Mouse (Mus musculus) forebrain, embryonic 12.5 days (tissue): ENCODE measurements at regions not wholly inside any gene's neighbourhood (a gene's known extent, or its start where the extent isn't known, plus 50 kb on each side); places are given as distances from the start of the nearest gene placed in this dataset.

Experiments used
- ATAC-seq: fragments of 200-750 bp; cut with Nextera tagmentation; 2 replicates; pipeline ENCODE4 v1.8.0; 2017; ENCODE audit warnings: moderate TSS enrichment; ENCODE audit not compliant: low FRiP score
- H3K27ac ChIP-seq: fragments of 300-500 bp; sonication (generic); 2 replicates; pipeline ENCODE4 v1.5.1; 2016; ENCODE audit warnings: mild to moderate bottlenecking
- H3K27me3 ChIP-seq: fragments of 300-500 bp; sonication (generic); 2 replicates; pipeline ENCODE4 v1.6.1; 2016; ENCODE audit warnings: mild to moderate bottlenecking
- H3K36me3 ChIP-seq: fragments of 300-500 bp; sonication (generic); replicated peaks from 2 replicates; pipeline ENCODE4 v1.6.1; 2016; ENCODE audit warnings: mild to moderate bottlenecking
- H3K4me1 ChIP-seq: fragments of 300-500 bp; sonication (generic); 2 replicates; pipeline ENCODE4 v1.6.1; 2016
- H3K4me2 ChIP-seq: fragments of 300-500 bp; sonication (generic); 2 replicates; pipeline ENCODE4 v1.6.1; 2016; ENCODE audit warnings: mild to moderate bottlenecking, moderate library complexity
- H3K4me3 ChIP-seq: fragments of 300-500 bp; sonication (generic); replicated peaks from 2 replicates; pipeline ENCODE4 v1.5.1; 2016; ENCODE audit warnings: mild to moderate bottlenecking
- H3K9ac ChIP-seq: fragments of 300-500 bp; sonication (generic); 2 replicates; pipeline ENCODE4 v1.6.1; 2016; ENCODE audit warnings: mild to moderate bottlenecking
- H3K9me3 ChIP-seq: fragments of 300-500 bp; sonication (generic); 2 replicates; pipeline ENCODE4 v1.6.1; 2016
- WGBS: fragments of 180-500 bp; shearing (Covaris S2); methylation state at CpG from one replicate; pipeline ENCODE4 v1.1.7; 2016; 5-methylcytosine and 5-hydroxymethylcytosine counted together

GRCm38 (mm10) chr14:104937083-104937864 is 239.9 kb downstream of the Rbm26 start:
- Histone ChIP-seq H3K4me1 (no peaks in the 10 kb centered on the region), H3K4me2 (no peak overlapping the region), H3K27ac (no peak overlapping the region), H3K9ac (no peak overlapping the region), H3K27me3 (no peaks in the 10 kb centered on the region), H3K4me3 (no peak overlapping the region), H3K9me3 (no peaks in the 10 kb centered on the region), H3K36me3 (no peaks in the 10 kb centered on the region)
- 93% methylated on average over 10 of the region's 10 CpGs for WGBS
- no peak for ATAC-seq

- Histone ChIP-seq H3K36me3 (no peaks in the 10 kb centered on the region), H3K9me3 (no peaks in the 10 kb centered on the region)
Observed at GRCm38 (mm10) chr14:104935956-104936355, 241.2 kb downstream of the Rbm26 start.

GRCm38 (mm10) chr14:104905706-104906105 is 271.4 kb downstream of the Rbm26 start:
- Histone ChIP-seq H3K36me3 (no peaks in the 10 kb centered on the region), H3K9me3 (no peaks in the 10 kb centered on the region; the same call in 1 of the 2 replicates), H3K27me3 (no peaks in the 10 kb centered on the region), H3K9ac (no peak overlapping the region), H3K27ac (no peak overlapping the region), H3K4me3 (no peak overlapping the region), H3K4me1 (no peaks in the 10 kb centered on the region), H3K4me2 (no peak overlapping the region)
- ATAC-seq = no peak

More at GRCm38 (mm10) chr14:104935956-104936355, 241.2 kb downstream of the Rbm26 start:
- no peak overlapping the region for H3K4me3 ChIP-seq
- no peaks in the 10 kb centered on the region for H3K27me3 ChIP-seq
- no peak overlapping the region for H3K9ac ChIP-seq
- H3K27ac ChIP-seq = no peak overlapping the region
- WGBS = 74% methylated on average over 11 of the region's 11 CpGs
- no peak for ATAC-seq
- H3K4me1 ChIP-seq = no peaks in the 10 kb centered on the region
- no peak overlapping the region for H3K4me2 ChIP-seq

- no peak overlapping the region for H3K27ac ChIP-seq
- no peak overlapping the region for H3K9ac ChIP-seq
- H3K4me2 ChIP-seq = no peak overlapping the region
- H3K9me3 ChIP-seq = no peaks in the 10 kb centered on the region; the same call in 1 of the 2 replicates
- peak; percentile 51; the same call in 1 of the 2 replicates for ATAC-seq
- no peak overlapping the region for H3K4me3 ChIP-seq
- no peaks in the 10 kb centered on the region for H3K27me3 ChIP-seq
- no peaks in the 10 kb centered on the region for H3K36me3 ChIP-seq
- 56% methylated on average over 10 of the region's 10 CpGs for WGBS
- H3K4me1 ChIP-seq = no peaks in the 10 kb centered on the region
Observed at GRCm38 (mm10) chr14:104902120-104903027, 274.8 kb downstream of the Rbm26 start.

- WGBS = 84% methylated on average over 11 of the region's 11 CpGs
- no peak for ATAC-seq
- H3K36me3 ChIP-seq = no peaks in the 10 kb centered on the region
Observed at GRCm38 (mm10) chr14:104901072-104901471, 276.1 kb downstream of the Rbm26 start.

GRCm38 (mm10) chr14:104871203-104871602 is 305.9 kb downstream of the Rbm26 start:
- H3K9ac ChIP-seq = no peak overlapping the region
- H3K4me2 ChIP-seq = no peak overlapping the region
- H3K4me3 ChIP-seq = no peak overlapping the region
- ATAC-seq = no peak
- no peaks in the 10 kb centered on the region for H3K4me1 ChIP-seq
- H3K27ac ChIP-seq = no peak overlapping the region
- no peaks in the 10 kb centered on the region for H3K9me3 ChIP-seq
- WGBS = 72% methylated on average over 3 of the region's 3 CpGs
- no peaks in the 10 kb centered on the region for H3K27me3 ChIP-seq
- H3K36me3 ChIP-seq = no peaks in the 10 kb centered on the region

More at GRCm38 (mm10) chr14:104901072-104901471, 276.1 kb downstream of the Rbm26 start:
- no peaks in the 10 kb centered on the region for H3K4me1 ChIP-seq
- H3K27me3 ChIP-seq = no peaks in the 10 kb centered on the region
- H3K27ac ChIP-seq = no peak overlapping the region
- no peak overlapping the region for H3K4me3 ChIP-seq
- H3K4me2 ChIP-seq = no peak overlapping the region
- H3K9me3 ChIP-seq = no peaks in the 10 kb centered on the region; the same call in 1 of the 2 replicates
- no peak overlapping the region for H3K9ac ChIP-seq

GRCm38 (mm10) chr14:104867540-104867939 is 309.6 kb downstream of the Rbm26 start:
- no peak overlapping the region for H3K4me3 ChIP-seq
- H3K36me3 ChIP-seq = no peaks in the 10 kb centered on the region
- 90% methylated on average over 6 of the region's 6 CpGs for WGBS
- H3K4me2 ChIP-seq = no peak overlapping the region
- H3K4me1 ChIP-seq = peaks cover 4% of the 10 kb centered on the region
- ATAC-seq = no peak
- H3K27ac ChIP-seq = no peak overlapping the region
- H3K9ac ChIP-seq = no peak overlapping the region
- no peaks in the 10 kb centered on the region for H3K27me3 ChIP-seq
- no peaks in the 10 kb centered on the region for H3K9me3 ChIP-seq

- H3K27ac ChIP-seq = no peak overlapping the region
- H3K36me3 ChIP-seq = no peaks in the 10 kb centered on the region
- H3K4me3 ChIP-seq = no peak overlapping the region
- H3K4me2 ChIP-seq = no peak overlapping the region
- peaks cover 4% of the 10 kb centered on the region for H3K4me1 ChIP-seq
- H3K27me3 ChIP-seq = no peaks in the 10 kb centered on the region
- no peak overlapping the region for H3K9ac ChIP-seq
- 66% methylated on average over 9 of the region's 9 CpGs for WGBS
- H3K9me3 ChIP-seq = no peaks in the 10 kb centered on the region
- 0 out of 2 replicates have a peak, but pooled peaks have one; percentile 33 for ATAC-seq
Observed at GRCm38 (mm10) chr14:104863881-104864280, 313.2 kb downstream of the Rbm26 start.

GRCm38 (mm10) chr14:104855913-104856312 is 321.2 kb downstream of the Rbm26 start:
- H3K4me3 ChIP-seq = no peak overlapping the region
- no peaks in the 10 kb centered on the region for H3K27me3 ChIP-seq
- no peak overlapping the region for H3K4me2 ChIP-seq
- no peak for ATAC-seq
- H3K4me1 ChIP-seq = no peaks in the 10 kb centered on the region
- no peaks in the 10 kb centered on the region for H3K36me3 ChIP-seq
- no peak overlapping the region for H3K27ac ChIP-seq
- no peaks in the 10 kb centered on the region for H3K9me3 ChIP-seq
- no peak overlapping the region for H3K9ac ChIP-seq
- WGBS = 63% methylated on average over 1 of the region's 1 CpGs

GRCm38 (mm10) chr14:104849274-104849673 is 326.8 kb upstream of the Rnf219 start:
- Histone ChIP-seq H3K36me3 (no peaks in the 10 kb centered on the region), H3K4me2 (no peak overlapping the region), H3K27ac (no peak overlapping the region), H3K9me3 (no peaks in the 10 kb centered on the region), H3K9ac (no peak overlapping the region), H3K4me1 (no peaks in the 10 kb centered on the region), H3K4me3 (no peak overlapping the region), H3K27me3 (no peaks in the 10 kb centered on the region)
- ATAC-seq = no peak
- WGBS = 90% methylated on average over 4 of the region's 4 CpGs

GRCm38 (mm10) chr14:104827404-104827803 is 305.0 kb upstream of the Rnf219 start:
- 27% methylated on average over 4 of the region's 4 CpGs for WGBS
- H3K36me3 ChIP-seq = no peaks in the 10 kb centered on the region
- no peaks in the 10 kb centered on the region for H3K9me3 ChIP-seq
- H3K4me2 ChIP-seq = no peak overlapping the region
- H3K4me1 ChIP-seq = peaks cover 3% of the 10 kb centered on the region
- no peak overlapping the region for H3K9ac ChIP-seq
- peak; percentile 57; the same call in 1 of the 2 replicates for ATAC-seq
- H3K27ac ChIP-seq = no peak overlapping the region
- no peak overlapping the region for H3K4me3 ChIP-seq
- H3K27me3 ChIP-seq = 0 out of 2 replicates have a peak, but pooled peaks cover 4% of the 10 kb centered on the region

GRCm38 (mm10) chr14:104824926-104825325 is 302.5 kb upstream of the Rnf219 start:
- Histone ChIP-seq H3K36me3 (no peaks in the 10 kb centered on the region), H3K27me3 (0 out of 2 replicates have a peak, but pooled peaks cover 4% of the 10 kb centered on the region), H3K9me3 (no peaks in the 10 kb centered on the region), H3K4me2 (no peak overlapping the region), H3K9ac (no peak overlapping the region), H3K4me1 (peaks cover 3% of the 10 kb centered on the region), H3K27ac (no peak overlapping the region), H3K4me3 (no peak overlapping the region)
- WGBS = 56% methylated on average over 1 of the region's 1 CpGs
- ATAC-seq = no peak
